Mouse (Mus musculus) left cerebral cortex, postnatal 10 days (tissue): Measurements from ENCODE around the gene Lpin2. TPM values are rescaled to one million over a fixed set of nuclear protein-coding genes. Genes with fewer than 3 reads are reported as not detected.

Experiments
- DNase-seq, 2 experiments: peaks; one replicate each; pipeline ENCODE4 v3.0.0; 2021 to 2022; ENCODE audit warnings: low spot score in 2 of 2, mixed read lengths in 1 of 2; ENCODE audit errors: extremely low spot score in 1 of 2
- intact Hi-C: fragments of 180-260 bp; cut with DNase I; formaldehyde crosslinking; loops from one replicate; pipeline ENCODE4 v1.15.1; 2025
- total RNA-seq, 2 experiments: library from RNA; stranded (reverse); gene quantifications; 2 replicates each; pipeline ENCODE4 v1.2.3; 2021

Gene Lpin2
- total RNA-seq, 2 experiments from 2014 or later: 78.8 to 85.9 TPM

DNA sequence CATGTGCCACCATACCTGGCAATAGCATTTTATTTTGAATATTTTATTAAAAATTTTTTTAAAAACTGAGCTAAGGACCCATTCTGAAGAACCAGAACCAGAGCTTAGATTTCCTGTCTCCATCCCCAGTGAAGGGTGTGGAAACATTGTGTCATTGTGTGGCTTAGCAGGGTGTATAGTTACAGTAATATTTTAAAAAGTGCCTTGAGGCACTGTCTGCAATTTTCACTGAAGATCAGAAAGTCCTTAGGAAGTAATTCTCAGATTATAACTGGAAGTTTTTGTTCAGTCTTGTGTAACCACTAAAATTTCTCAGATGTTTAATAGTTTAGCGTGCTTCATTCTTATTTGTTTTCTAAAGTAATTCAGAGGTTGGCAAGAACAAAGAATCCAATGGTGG, 11.1 kb downstream of the Lpin2 start:
- intact Hi-C loops: no loop called here
- DNase-seq: no peak

- no peak for DNase-seq
- intact Hi-C loops: loop anchor here (5.0 kb wide), 1 partner anchor 133 kb away; no protein-coding TSS in a partner anchor
Observed at GRCm38 (mm10) chr17:71194906-71195632, 12.7 kb downstream of the Lpin2 start.

DNA sequence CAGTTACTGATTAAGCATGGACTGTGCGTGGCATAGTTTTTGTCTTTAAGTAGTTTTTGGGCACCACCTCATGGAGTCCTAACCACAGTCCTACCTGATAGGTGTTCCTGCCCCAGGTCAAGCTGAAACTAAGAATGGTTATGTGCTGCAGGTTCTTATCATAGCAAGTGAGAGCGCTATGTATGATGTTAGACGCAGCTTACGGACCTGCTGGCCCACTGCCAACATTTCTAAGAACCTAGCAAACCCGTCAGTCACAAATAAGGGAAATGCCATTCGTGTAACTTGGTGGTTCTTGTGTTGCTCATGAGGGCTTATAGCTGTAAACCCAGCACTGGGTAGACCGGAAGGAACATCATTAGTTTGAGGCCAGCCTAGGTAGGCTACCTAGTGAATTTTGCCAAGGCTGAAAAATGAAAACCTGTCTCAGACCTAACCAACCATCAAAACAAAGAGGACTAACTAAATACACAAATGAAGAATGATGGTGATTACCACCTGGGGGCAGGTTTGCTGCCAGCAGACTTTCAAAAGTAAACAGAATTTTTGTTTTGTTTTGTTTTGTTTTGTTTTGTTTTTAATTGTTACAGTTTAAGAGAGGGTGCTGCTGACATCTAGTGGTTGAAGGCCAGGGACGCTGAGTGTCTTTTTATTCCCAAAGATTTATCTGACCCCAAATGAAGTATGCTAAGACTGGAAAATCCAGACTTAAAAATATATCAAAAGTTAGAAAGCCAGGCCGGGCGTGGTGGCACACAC, 13.5 kb downstream of the Lpin2 start:
- DNase-seq: no peak
- intact Hi-C loops: loop anchor here (5.0 kb wide), 1 partner anchor 134 kb away; no protein-coding TSS in a partner anchor

- DNase-seq: no peak
- intact Hi-C loops: loop anchor here (5.0 kb wide), 1 partner anchor 134 kb away; no protein-coding TSS in a partner anchor
Observed at GRCm38 (mm10) chr17:71196415-71196814, 14.1 kb downstream of the Lpin2 start.

GRCm38 (mm10) chr17:71199346-71199745, 17.0 kb downstream of the Lpin2 start:
- DNase-seq: no peak
- intact Hi-C loops: loop anchor here (5.0 kb wide), 1 partner anchor 137 kb away; no protein-coding TSS in a partner anchor

DNA sequence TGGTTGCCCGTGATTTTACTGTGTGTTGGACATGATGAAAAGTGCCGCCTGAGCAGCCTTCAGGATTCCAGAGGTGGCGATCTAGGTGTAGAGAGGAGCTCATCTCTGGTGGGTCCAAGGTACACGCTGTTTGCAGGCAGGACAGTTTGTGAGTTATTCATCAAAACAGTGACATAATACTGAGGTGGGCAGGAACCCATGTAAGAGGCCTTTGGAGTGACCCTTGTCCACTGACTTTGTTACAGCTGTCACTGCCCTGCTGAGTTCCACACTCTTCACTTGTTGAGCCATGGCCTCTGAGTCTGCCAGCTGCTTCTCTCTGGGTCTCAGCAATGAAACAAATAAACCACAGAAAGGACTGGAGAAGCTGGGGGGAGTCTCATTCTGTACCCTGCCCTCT, 19.8 kb downstream of the Lpin2 start:
- intact Hi-C loops: no loop called here
- no peak for DNase-seq

DNA sequence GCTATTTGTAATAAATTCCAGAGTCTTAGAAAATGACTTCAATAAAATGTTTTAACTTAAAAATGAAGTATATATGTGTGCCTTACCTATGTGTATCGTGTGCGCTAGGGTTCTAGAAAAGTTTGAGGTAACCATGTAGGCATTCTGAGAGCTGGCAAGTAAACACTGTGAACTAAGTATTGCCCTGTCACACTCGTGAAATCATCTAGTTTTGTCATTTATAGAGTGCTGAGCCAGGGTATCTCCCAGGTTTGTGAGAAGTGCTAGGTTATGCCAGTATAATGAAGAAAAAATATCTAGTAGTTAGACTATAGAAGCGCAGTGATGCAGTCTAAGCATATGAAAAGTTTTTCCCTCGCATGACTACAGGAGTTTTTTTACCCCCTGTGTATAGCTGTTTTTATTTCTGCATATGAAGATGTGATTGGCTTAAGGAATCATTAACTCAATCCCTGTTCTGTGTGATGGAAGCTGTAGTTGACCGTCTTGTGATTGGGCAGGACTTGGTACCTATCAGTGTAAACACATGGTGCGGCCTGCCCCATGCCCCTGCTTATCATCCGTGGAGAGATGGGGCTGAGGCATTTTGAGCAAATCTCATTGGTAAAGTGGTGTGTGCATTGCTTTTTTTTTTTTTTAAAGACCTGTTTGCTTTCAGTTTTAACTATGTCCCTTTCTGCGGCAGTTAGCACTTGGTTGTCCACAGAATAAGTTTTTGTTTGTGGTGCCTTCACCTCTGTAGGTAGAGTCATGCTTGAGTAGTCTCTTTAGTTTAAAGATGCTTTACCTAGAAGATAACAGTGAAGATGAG, 21.8 kb downstream of the Lpin2 start:
- intact Hi-C loops: no loop called here
- DNase-seq: no peak

DNA sequence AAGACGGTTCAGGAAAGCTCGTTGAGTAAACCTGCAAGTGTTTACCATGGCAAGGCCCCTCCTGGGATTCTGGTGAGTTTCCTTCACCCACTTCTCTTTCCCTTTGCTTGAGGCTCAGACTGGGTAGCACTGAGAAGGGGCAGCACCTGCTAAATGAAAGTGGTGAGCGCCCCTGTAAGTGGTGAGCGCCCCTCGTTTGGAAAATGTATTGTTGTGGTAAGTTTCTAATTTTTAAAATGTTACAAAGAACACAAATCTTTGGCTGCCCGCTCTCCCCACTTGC, 22.4 kb downstream of the Lpin2 start:
- intact Hi-C loops: no loop called here
- no peak for DNase-seq

GRCm38 (mm10) chr17:71206136-71206893, 24.0 kb downstream of the Lpin2 start:
- DNase-seq: no peak
- intact Hi-C loops: no loop called here

- intact Hi-C loops: no loop called here
- DNase-seq: no peak
Observed at GRCm38 (mm10) chr17:71207268-71207667, 24.9 kb downstream of the Lpin2 start.

GRCm38 (mm10) chr17:71208376-71208775, 26.0 kb downstream of the Lpin2 start:
- intact Hi-C loops: no loop called here
- DNase-seq: no peak

DNA sequence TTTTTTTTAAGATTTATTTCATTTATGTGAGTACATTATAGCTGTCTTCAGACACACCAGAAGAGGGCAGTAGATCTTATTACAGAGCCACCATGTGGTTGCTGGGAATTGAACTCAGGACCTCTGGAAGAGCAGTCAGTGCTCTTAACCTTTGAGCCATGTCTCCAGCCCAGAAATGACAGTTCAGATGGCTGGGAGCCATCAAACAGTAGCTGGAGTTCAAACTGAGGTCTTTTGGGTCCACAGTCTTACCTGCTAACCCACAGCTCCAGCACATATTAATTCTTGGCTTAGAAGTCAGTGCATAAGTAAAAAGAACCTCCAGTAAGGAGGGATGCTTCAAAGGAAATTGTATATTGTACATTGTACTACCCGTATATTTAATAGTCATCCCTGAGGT, 26.6 kb downstream of the Lpin2 start:
- intact Hi-C loops: no loop called here

GRCm38 (mm10) chr17:71209936-71210335, 27.6 kb downstream of the Lpin2 start:
- DNase-seq: no peak
- intact Hi-C loops: no loop called here

More for the DNA sequence above, 26.6 kb downstream of the Lpin2 start:
- no peak for DNase-seq

- intact Hi-C loops: no loop called here
- no peak for DNase-seq
Observed at GRCm38 (mm10) chr17:71211962-71212646, 29.7 kb downstream of the Lpin2 start.

- intact Hi-C loops: no loop called here
- DNase-seq: no peak
Observed at GRCm38 (mm10) chr17:71213666-71214065, 31.3 kb downstream of the Lpin2 start.

DNA sequence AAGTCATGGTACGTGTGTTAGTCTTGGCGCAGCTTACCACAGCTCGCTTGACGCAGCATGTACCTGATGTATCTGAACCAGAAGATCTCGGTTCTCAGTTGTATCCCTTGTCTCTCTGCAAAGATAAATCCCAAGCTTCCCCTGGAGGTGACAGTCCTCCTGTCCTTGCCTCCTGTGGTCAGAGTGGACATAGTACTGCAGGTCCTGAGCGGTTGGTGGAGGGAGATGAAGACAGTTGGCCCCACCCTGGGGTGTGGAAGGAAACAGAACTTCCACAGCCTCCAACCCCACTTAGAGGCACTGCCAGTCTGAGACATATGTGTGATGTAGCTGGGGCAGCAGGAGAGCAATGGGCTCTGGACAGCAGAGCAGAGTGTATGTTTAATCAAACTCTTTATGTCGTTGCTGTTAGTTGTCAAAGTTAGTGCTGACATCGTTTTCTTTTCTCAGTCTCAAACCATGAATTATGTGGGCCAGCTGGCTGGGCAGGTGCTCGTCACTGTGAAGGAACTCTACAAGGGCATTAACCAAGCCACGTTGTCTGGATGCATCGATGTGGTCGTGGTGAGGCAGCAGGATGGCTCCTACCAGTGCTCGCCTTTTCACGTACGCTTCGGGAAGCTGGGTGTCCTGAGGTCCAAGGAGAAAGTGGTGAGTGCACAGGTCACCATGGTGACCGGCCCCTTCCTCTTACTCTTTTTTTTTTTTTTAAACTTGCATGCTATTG, 32.3 kb downstream of the Lpin2 start:
- no peak for DNase-seq
- intact Hi-C loops: no loop called here

DNA sequence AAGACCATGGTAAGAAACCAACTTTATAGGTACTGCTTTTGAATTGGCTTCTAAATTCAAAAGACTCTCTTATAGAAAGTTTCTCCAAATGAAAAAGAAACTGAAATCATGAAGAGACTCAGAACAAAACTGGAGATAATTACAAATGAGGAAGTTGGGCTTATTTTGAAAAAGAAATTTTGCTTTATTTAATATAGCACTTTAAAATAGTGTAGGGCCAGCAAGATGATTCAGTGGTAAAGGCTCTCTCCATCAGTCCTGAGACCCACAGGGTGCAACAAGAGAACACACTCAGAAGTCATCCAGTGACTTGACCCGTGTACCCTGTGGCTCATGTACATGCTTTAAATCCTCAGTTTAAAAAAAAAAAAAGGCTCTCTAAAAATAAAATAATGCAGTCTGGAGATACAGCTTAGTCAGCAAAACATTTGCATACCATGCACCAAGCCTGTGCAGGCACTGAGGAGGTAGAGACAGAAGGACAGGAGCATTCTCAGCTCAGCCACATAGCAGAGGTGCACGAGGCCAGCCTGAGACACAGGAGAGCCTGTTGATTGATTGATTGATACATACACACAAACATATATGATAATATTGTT, 33.0 kb downstream of the Lpin2 start:
- DNase-seq: no peak
- intact Hi-C loops: no loop called here
